Mouse (Mus musculus) 3T3-L1 (cell line): ENCODE measurements around the gene Znrf3.
"Not testable (repeated sequence)": the region's sequence is repeated elsewhere in the genome, so short reads cannot be mapped to it uniquely, and the experiment has no call there.

Source experiments
- DNase-seq: peaks from one replicate; pipeline ENCODE4 v3.0.0-alpha.2; 2015; ENCODE audit warnings: low read depth, low spot score

Znrf3 gene

DNA sequence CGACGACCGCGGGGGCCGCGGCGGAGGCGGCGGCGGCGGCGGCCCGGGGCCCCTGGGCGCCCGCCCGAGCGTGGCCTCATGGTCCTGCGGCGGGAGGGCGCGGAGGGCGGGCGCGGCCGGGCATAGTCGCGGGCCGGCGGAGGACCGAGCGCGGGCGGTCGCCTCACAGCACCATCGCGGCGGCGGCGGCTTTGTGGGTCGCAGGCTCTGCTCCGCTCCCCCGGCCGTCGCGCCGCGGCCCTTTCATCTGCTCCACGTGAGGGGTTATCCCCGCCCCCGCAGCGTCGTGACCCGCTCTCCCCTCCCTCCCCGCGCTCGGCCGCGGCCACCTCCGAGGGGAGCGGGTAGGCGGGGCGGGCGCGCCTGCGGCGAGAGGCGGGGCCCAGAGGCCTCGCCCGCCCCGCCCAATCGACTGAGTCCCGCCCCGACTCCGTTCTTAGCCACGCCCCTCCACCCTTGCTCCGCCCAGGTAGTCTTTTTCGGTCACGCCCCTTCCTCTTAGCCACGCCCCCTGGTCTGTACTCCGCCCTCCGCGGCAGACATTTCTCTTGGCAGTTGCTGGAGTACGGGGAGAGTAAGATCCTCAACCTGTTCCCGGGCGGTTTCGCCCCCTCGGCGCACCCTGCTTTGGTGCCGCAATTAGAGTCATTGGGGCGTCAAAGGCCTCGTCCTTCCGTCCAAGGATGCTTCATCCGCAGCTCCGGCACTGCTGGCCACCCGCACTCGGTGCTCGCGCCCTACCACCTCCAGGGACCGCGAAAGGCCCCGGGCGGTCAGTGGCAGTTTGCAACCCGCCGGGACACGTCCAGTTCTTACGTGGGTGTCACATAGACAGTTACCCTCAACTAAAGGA is at the start of gene Znrf3:
TSS of gene Znrf3 (minus strand) at position 249 of the 853 bp plus-strand sequence.
- peak; percentile 76 for DNase-seq

DNA sequence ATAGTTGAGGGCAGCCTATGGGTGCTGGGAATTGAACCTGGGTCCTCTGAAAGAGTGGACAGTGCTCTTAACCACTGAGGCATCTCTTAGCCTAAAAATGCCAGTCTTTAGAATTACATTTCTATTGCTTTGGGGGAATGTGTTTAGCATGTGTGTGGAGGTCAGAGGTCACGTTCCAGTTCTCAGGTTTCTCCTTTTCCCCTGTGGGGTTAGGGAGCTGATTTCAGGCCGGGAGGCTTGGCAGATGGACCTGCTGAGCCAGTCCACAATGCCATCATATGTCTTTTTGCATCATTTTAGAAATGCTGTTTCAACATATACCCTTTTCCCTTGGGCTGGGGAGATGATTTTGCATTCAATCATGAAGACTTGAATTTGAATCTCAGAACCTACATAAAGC is 49.2 kb upstream of the Znrf3 start:
- DNase-seq = peak; percentile 34

DNA sequence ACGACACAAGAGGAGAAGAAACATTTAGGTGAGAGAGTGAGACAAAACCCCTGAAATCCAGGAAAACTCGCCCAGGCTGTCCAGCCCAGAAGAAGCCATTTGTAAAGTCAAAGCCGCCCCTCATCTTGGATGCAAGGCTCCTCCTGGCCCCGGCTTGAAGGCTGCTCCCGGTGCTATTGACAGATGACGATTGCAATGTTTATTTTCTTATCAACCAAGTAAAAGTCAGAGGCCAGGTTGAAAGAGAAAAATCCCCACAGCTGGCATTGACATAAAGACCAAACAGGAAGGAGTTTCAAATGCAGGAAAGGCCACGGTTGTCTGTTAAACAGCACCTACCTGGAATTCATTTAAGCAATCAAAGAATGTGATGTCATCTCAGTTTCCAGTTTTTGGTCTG is 47.3 kb upstream of the Znrf3 start:
- no peak for DNase-seq

DNA sequence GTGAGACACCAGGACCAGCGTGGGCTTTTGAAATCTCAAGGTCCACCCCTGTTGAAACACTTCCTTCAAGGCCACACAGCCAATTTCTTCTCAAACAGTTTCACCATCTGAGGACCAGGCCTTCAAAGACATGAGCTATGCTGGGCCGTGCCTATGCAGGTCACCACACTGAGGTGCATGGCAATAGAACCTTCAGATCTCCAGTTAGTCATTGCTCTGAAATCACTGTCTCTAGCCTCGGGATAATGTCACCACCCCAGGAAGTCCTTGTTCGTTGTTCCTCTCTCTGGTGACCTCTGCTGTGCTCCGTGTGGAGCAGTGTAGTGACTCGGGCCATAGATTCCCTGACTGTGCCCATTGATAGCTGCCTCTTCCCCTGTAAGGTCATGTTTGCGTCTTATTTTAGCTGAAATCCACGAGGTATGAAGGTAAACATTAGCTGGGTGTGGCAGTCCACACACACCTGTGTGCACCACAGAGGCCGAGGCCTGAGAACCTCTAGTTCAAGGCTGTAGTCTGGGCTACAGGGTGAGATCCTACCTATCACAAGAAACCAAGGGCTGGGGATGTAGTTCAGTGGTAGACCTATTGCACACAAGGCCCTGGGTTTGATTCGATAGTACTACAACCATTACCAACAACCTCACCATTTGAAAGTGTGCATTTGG is 46.5 kb upstream of the Znrf3 start:
- no peak for DNase-seq

DNA sequence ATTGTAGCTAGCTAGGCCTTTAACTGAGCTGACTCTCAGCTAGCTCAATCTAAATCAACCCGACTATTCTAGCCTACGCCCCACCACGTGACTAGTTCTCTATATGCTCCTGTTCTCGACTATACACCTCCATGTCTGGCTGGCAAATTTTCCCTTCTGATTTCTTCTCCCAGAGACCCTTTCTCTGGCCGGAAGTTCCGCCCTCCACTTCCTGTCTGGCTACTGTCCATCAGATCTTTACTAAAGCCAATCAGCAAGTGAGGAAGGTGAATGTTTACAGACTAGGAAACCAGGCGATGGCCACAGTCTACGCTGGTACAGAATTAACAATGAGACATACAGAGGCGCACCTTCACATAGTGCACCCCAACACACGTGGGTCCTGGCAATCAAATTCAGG is 44.8 kb upstream of the Znrf3 start:
- DNase-seq = not testable (repeated sequence)

DNA sequence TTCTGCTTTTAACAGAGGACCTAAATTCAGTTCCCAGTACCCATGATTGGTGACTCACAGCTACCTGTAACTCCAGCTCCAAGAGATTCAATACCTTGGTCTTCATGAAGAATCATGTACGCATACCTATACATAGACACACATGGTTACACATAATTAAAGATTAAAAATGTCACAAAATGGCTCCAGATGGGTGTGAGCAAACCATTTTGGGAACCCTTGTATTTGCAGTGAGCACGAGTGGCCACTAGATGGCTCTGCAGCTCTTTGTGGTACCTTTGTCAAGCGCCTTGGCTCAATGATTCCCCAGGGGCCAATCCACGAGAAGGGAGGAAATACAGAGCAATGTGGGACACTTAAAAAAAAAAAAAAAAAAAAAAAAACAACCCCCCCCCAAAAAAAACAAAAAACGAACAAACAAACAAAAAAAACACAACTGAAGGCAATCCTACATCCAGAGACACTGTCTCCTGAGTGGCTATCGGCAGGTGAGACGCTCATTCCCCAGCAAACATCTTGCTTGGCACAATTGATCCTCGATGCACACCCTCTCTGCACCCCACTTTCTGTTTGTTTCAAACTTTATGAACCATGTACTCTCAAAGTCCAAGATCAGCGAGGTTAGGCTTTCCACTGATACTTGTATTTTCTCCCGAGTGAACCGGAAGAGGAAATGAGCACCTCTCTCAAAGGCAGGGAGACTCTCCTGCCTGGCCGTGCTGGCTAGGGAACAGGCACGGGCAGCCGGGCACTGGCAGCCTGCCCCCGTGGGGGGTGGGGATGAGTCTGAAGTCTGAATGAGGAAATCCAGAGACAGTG is 40.8 kb upstream of the Znrf3 start:
- peak; percentile 91 for DNase-seq

DNA sequence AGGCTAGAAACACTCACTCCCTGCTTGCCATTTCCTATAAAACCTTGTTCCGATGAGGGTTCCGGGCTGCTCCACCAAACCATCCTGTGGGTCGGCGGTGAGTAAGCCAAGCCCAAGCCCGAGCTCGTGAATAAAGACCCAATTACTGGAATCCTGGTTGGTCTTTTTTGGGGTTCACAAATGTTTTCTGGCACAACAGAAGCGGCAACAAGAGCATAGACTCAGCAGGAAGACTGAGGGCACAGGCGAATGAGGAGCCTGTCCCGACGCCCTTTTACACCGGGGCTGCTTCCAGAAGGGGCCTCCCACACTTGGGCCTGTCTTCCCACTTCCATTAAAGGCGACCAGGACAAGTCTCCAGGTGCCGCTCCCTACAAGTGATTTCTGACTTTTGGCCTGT is 37.9 kb upstream of the Znrf3 start:
- no peak for DNase-seq

DNA sequence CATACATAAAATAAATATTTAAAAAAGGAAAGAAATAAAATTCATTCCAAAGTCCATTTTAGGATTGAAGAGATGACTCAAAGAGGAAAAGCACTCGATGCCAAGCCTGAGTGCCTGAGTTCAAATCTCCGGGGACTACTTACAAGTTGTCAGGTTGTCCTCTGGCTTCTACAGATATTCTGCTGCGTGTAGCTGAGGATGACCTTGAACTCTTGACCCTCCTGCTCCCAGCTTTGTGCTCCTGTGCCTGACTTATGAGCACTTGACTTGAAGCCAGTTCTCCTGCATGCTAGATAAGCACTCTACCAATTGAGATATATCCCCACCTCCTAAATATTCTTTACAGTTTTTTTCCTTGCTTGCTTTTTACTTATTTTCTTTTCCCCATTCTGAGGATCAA is 34.2 kb upstream of the Znrf3 start:
- DNase-seq = no peak

DNA sequence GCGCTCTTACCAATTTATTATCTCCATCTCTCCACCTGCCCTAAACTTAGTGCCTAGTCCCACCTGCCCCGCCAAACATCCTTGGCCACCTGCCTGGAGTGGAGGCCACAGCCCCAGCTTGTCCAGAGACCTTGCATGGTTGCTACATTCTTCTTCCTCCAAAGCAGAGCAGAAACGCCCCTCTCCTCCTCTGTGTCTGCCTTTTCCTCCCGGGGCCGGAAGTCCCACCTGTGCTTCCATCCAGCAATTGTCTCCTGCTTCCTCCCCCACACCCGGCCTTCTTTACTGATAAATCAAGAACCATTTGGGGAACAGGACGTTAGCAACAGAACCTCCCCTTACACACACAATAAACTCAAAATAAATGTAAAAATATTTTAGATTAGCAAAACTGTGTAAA is 33.5 kb upstream of the Znrf3 start:
- DNase-seq = no peak

DNA sequence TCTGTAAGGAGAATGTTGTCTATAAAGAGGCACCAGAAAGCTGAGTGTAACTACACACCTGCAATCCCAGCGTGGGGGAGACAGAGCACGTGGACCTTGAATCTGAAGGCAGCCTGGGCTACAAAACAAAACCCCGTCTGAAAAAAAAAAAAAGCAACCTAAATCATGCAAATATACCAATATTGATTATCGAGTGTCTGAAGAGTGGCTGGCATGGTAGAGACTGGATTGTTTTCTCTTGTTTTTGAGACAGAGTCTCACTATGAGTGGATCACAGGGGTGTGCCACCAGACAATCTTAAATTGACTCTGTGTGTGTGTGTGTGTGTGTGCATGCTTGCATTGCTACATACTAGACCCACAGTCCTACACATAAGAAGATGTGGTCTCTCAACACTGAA is 32.2 kb upstream of the Znrf3 start:
- DNase-seq = no peak

DNA sequence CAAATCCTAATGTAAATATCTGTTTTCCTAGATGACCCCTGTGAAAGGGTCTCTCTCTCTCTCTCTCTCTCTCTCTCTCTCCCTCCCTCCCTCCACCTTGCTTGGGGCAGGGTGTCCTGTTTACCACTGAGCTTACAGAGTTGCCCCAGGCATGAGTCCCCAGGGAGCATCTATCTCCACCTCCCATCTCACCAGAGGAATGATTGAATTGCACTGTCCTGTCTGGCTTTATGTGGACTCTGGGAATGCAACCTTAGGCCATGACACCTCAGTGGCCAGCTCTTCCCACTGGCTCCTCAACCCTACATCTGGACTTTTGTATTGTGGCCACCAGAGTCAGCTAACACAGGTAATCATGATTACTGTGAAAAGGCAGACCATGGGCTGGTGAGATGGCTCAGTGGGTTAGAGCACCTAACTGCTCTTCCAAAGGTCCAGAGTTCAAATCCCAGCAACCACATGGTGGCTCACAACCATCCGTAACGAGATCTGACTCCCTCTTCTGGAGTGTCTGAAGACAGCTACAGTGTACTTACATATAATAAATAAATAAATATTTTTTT is 31.0 kb upstream of the Znrf3 start:
- DNase-seq = not testable (repeated sequence)

DNA sequence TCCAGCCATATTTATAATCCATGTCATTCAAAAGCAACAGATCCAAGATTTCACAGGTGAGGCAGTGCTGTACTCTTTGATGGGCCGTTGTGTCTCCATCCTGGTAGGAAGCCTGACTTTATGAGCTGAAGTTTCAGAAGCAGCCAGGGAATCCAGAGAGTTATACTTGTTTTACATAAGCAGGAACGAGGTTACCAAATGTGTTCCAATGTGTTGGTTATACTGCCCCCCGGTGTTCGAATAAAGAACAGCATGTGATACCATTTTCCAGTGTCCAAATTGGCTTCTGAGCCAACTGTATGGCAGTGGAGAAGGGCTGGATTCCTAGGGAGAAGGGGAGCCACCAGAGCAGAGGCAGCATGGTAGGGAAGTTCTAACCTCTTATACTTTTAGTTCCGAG is 29.5 kb upstream of the Znrf3 start:
- DNase-seq = peak; percentile 91

DNA sequence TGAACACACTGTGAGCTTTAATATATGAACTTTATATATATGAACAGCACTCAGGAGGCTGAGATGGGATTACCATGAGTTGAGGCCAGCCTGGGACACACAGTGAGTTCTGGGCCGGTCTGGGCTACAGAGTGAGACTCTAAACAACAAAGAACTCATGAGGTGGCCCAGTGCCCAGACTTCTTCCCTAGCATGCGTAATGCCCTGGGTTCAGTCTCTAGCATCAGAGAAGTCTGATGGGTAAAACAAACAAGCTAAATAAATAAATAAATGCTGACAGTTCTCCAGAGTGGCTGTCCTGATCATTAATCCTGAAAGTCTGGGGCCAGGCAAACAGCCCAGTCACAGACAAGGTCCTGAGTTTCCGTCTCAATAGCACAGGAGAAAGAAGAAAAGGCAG is 25.4 kb upstream of the Znrf3 start:
- DNase-seq = no peak

DNA sequence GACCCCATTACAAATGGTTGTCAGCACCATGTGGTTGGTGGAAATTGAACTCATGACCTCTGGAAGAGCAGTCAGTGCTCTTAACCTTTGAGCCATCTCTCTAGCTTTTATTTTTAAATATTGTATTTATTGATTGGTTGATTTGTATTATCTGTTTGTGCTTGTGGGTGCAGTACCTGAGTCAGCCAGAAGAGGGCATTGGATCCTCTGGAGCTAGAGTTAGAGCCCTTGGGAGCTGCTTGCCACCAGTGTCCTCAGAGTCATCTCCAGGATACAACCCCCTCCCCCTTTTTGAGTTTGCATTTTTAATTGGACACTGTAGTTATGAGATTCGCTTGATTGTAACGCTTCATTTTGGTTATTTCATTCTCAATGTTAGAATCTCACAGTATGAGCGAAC is 24.4 kb upstream of the Znrf3 start:
- peak; percentile 32 for DNase-seq

DNA sequence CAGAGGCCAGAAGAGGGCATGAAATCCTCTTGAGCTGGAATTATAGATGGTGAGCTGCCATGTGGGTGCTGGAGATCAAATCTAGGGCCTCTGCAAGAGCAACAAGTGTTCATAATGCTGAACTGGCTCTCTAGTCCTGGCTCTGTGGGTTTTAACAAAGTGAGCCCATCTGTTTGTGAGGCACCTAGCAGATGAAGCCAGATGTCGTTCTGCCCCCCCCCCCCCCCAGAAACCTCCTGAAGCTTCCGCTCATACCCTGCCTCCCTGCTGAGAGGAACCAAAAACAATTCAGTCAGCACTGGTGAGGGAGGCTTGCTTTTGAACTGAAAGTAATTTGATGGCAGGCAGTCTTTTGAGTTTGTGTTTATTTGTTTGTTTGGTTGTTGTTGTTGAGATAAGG is 23.8 kb upstream of the Znrf3 start:
- no peak for DNase-seq

DNA sequence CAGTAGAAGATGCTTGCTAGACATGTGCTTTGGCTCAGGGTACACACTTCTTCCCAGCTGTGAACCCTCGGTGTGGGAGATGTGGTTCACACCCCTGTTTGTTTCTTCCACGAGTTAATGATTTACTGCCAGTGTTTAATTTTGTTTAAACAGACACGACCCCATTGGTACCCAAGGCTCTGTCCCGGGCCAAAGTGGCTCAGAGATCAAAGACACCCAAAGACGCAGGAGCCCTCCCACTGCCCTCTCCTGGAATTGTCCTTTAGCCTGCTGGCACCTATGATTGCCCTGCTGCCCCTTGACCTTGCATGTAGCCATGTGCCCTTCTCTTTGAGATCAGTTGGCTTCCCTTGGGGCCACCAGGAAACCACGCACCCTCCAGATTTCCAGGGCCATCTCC is 7.3 kb upstream of the Znrf3 start:
- no peak for DNase-seq

DNA sequence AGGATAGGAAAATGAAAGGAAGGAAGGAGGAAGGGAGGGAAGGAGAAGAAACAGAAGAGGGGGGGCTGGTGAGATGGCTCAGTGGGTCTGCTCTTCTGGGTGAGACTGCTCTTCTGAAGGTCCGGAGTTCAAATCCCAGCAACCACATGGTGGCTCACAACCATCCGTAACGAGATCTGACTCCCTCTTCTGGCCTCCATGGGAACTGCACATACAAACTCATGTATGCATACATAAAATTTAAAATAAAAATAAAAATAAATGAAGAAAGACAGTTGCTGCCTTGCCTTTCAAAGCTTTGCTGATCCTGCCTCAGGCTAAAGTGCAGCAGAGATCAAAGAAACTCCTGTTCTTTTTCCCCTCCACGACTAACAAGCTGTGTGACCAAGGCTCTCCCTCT is 6.7 kb upstream of the Znrf3 start:
- no peak for DNase-seq

DNA sequence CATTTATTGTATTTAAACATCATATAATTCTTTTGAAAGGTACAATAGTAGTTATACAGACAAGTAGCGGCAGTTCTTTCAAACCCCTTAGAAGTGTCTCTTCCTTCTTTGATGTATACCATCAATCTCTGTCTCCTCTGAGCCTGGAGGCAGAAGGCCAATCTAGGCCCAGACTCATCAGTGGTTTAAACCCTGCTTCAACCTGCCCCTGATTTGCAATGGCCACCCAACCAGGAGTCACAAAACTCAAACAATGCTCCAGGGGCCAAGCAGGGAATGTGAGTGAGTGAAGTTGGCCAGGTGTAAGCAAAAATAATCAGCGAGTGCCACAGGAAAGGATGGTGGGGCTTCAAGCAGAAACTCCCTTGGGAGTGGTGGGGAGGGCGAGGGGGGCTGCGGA is 6.1 kb upstream of the Znrf3 start:
- no peak for DNase-seq

DNA sequence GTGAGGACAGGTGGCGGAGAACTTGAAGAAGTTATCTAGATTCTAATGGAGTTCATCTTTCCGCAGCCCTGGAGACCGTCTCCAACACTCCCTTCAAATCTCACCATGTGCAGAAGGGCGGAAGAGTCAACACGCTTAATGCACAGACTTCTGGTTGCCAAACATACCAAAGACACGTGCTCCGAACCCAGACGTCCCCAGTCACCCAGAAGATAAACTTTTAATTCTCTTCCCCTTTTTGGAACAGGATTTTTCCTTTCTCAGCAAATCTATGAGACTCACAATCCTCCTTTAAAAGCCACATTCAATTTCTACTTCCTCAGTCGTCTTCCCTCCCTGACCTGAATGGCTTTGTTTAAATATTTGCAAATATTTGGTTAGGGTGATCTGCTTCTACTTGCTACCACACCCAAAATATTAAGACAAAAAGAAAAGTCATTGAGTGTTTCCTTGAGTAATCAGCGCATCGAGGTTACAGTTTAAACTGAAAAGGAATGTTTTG is 856 bp upstream of the Znrf3 start:
- DNase-seq = no peak

DNA sequence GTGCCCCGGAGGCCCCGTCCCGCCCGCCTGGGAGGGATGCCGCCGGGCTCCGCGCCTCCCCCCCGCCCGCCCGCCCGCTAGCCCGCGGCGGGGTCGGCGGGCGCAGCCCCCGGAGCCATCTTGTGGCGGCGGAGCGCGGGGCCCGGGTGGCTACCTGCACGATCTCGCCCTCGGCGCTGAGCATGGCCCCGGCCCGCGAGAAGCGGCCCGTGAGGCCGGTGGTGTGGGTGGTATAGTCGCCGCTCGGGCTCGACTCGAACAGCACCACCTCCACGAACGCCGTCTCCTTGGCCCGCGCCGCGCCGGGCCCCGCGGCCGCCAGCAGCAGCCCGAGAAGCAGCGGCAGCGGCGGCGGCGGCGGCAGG is 431 bp downstream of the Znrf3 start:
- no peak for DNase-seq

DNA sequence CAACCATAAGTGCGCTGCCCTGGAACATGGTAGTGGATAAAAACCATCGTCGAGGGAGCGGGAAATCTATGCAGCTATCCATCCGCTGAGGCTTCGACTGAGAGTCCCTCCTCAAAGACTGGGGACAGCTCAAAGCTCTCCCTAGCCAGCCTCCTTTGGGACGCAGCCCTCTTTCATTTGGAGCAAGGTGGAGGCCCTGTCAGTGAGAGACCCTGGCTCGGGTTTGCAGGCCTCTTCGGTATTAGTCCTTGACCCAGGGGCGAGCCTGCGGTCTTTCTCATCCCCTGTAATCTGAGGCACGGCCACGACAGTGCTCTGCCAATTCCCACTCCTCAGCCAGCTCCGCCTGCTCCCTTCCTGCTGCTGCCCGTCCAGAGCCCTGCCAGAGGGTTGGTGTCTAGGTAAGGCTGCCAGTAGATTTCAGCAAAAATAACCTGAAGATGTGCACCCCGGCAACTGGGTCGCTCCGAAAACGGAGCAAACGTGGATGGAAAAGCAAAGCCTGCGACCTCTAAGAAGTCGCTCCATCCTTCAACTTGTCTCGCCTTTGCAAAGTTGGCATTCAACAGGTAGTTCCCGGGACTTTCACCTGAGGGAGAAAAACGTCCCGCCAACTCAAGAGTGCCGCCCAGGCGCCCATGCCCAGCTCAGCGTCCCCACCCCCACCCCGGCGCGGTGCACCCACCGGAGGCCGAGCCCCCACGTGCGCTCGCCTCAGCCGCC is 975 bp downstream of the Znrf3 start:
- DNase-seq = peak; percentile 26
